Mouse (Mus musculus): ENCODE results near the gene Tnks2.
"Not testable (repeated sequence)": the region's sequence is repeated elsewhere in the genome, so short reads cannot be mapped to it uniquely, and the experiment has no call there.

The Tnks2 gene

GRCm38 (mm10) chr19:36833788-36834531 lies at the start of gene Tnks2:
Gene Tnks2 (plus strand): TSS chr19:36834232.
- peak; percentile 96 to 97 for DNase-seq (ENCODE audit: low spot score in 2 of 2)

- peak; percentile 67 to 69 for DNase-seq (ENCODE audit: low spot score in 2 of 2)
Measured at GRCm38 (mm10) chr19:36789873-36790733, 43.9 kb upstream of the Tnks2 start.

GRCm38 (mm10) chr19:36792589-36792988 lies 41.4 kb upstream of the Tnks2 start:
- DNase-seq (ENCODE audit: low spot score in 2 of 2), result peak in 1 of 2 experiments; percentile 13

GRCm38 (mm10) chr19:36793450-36793849 lies 40.6 kb upstream of the Tnks2 start:
- DNase-seq (ENCODE audit: low spot score in 2 of 2), result no peak

GRCm38 (mm10) chr19:36794008-36794407 lies 40.0 kb upstream of the Tnks2 start:
- DNase-seq (ENCODE audit: low spot score in 2 of 2), result no peak

GRCm38 (mm10) chr19:36795277-36795676 lies 38.8 kb upstream of the Tnks2 start:
- no peak for DNase-seq (ENCODE audit: low spot score in 2 of 2)

- no peak for DNase-seq (ENCODE audit: low spot score in 2 of 2)
Measured at GRCm38 (mm10) chr19:36796931-36797330, 37.1 kb upstream of the Tnks2 start.

- no peak for DNase-seq (ENCODE audit: low spot score in 2 of 2)
Measured at GRCm38 (mm10) chr19:36800288-36800687, 33.7 kb upstream of the Tnks2 start.

GRCm38 (mm10) chr19:36801856-36802641 lies 32.0 kb upstream of the Tnks2 start:
- DNase-seq (ENCODE audit: low spot score in 2 of 2), result no peak

- no peak for DNase-seq (ENCODE audit: low spot score in 2 of 2)
Measured at GRCm38 (mm10) chr19:36803403-36803802, 30.6 kb upstream of the Tnks2 start.

- DNase-seq (ENCODE audit: low spot score in 2 of 2), result no peak
Measured at GRCm38 (mm10) chr19:36806842-36807241, 27.2 kb upstream of the Tnks2 start.

- DNase-seq (ENCODE audit: low spot score in 2 of 2), result no peak
Measured at GRCm38 (mm10) chr19:36808426-36809105, 25.5 kb upstream of the Tnks2 start.

GRCm38 (mm10) chr19:36809476-36810168 lies 24.4 kb upstream of the Tnks2 start:
- no peak for DNase-seq (ENCODE audit: low spot score in 2 of 2)

- DNase-seq (ENCODE audit: low spot score in 2 of 2), result no peak
Measured at GRCm38 (mm10) chr19:36812011-36812410, 22.0 kb upstream of the Tnks2 start.

GRCm38 (mm10) chr19:36815396-36816271 lies 18.4 kb upstream of the Tnks2 start:
- peak; percentile 19 to 57 for DNase-seq (ENCODE audit: low spot score in 2 of 2)

- peak; percentile 56 to 73 for DNase-seq (ENCODE audit: low spot score in 2 of 2)
Measured at GRCm38 (mm10) chr19:36818141-36818885, 15.7 kb upstream of the Tnks2 start.

GRCm38 (mm10) chr19:36819199-36819598 lies 14.8 kb upstream of the Tnks2 start:
- DNase-seq (ENCODE audit: low spot score in 2 of 2), result peak in 1 of 2 experiments; percentile 18

- DNase-seq (ENCODE audit: low spot score in 2 of 2), result no peak
Measured at GRCm38 (mm10) chr19:36820469-36820868, 13.6 kb upstream of the Tnks2 start.

- not testable (repeated sequence) for DNase-seq (ENCODE audit: low spot score in 2 of 2)
Measured at GRCm38 (mm10) chr19:36821301-36821700, 12.7 kb upstream of the Tnks2 start.
